Mouse (Mus musculus) forebrain, embryonic 12.5 days (tissue): Measurements from ENCODE around the gene Sap30l. TPM values are rescaled to one million over a fixed set of nuclear protein-coding genes. Genes with fewer than 3 reads are reported as not detected.
"Not testable (repeated sequence)": the region's sequence is repeated elsewhere in the genome, so short reads cannot be mapped to it uniquely, and the experiment has no call there.

Experiments used
- ATAC-seq: fragments of 200-750 bp; cut with Nextera tagmentation; 2 replicates; pipeline ENCODE4 v1.8.0; 2017; ENCODE audit warnings: moderate TSS enrichment; ENCODE audit not compliant: low FRiP score
- H3K27ac ChIP-seq: fragments of 300-500 bp; sonication (generic); 2 replicates; pipeline ENCODE4 v1.5.1; 2016; ENCODE audit warnings: mild to moderate bottlenecking
- H3K27me3 ChIP-seq: fragments of 300-500 bp; sonication (generic); 2 replicates; pipeline ENCODE4 v1.6.1; 2016; ENCODE audit warnings: mild to moderate bottlenecking
- H3K36me3 ChIP-seq: fragments of 300-500 bp; sonication (generic); replicated peaks from 2 replicates; pipeline ENCODE4 v1.6.1; 2016; ENCODE audit warnings: mild to moderate bottlenecking
- H3K4me1 ChIP-seq: fragments of 300-500 bp; sonication (generic); 2 replicates; pipeline ENCODE4 v1.6.1; 2016
- H3K4me2 ChIP-seq: fragments of 300-500 bp; sonication (generic); 2 replicates; pipeline ENCODE4 v1.6.1; 2016; ENCODE audit warnings: mild to moderate bottlenecking, moderate library complexity
- H3K4me3 ChIP-seq: fragments of 300-500 bp; sonication (generic); replicated peaks from 2 replicates; pipeline ENCODE4 v1.5.1; 2016; ENCODE audit warnings: mild to moderate bottlenecking
- H3K9ac ChIP-seq: fragments of 300-500 bp; sonication (generic); 2 replicates; pipeline ENCODE4 v1.6.1; 2016; ENCODE audit warnings: mild to moderate bottlenecking
- H3K9me3 ChIP-seq: fragments of 300-500 bp; sonication (generic); 2 replicates; pipeline ENCODE4 v1.6.1; 2016
- WGBS: fragments of 180-500 bp; shearing (Covaris S2); methylation state at CpG from one replicate; pipeline ENCODE4 v1.1.7; 2016; 5-methylcytosine and 5-hydroxymethylcytosine counted together
- polyA plus RNA-seq: library from polyadenylated mRNA; unstranded; fragments of >200 nt; fragmentation: Nextera tagmentation; extraction: Ambion mirVana; gene quantifications from 2 replicates; pipeline ENCODE4 v1.2.1, GENCODE M21; 2016

Sap30l gene
- polyA plus RNA-seq, 1 experiment from 2014 or later = 15.0 TPM

DNA sequence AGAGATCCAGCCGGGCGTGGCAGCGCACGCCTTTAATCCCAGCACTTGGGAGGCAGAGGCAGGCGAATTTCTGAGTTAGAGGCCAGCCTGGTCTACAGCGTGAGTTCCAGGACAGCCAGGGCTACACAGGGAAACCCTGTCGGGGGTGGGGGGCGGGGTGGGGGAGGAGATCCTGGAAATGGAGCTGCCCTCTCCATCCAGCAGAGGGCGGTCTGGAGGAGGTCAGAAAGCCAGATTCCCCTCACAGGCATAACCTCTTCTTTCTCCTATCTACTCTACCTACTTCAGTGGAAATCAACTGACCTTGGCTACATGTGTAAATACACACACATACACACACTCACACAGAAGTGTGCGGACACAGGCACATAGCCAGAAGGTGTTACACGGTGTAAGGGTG is 23.8 kb downstream of the Sap30l start:
- H3K4me2 ChIP-seq, H3K27ac ChIP-seq, H3K9ac ChIP-seq, H3K4me3 ChIP-seq, H3K36me3 ChIP-seq, H3K9me3 ChIP-seq, ATAC-seq: not testable (repeated sequence)
- 45% methylated on average over 11 of the region's 11 CpGs for WGBS
- Histone ChIP-seq H3K27me3 (peaks cover 62% of the 10 kb centered on the region), H3K4me1 (peaks cover 23% of the 10 kb centered on the region)

DNA sequence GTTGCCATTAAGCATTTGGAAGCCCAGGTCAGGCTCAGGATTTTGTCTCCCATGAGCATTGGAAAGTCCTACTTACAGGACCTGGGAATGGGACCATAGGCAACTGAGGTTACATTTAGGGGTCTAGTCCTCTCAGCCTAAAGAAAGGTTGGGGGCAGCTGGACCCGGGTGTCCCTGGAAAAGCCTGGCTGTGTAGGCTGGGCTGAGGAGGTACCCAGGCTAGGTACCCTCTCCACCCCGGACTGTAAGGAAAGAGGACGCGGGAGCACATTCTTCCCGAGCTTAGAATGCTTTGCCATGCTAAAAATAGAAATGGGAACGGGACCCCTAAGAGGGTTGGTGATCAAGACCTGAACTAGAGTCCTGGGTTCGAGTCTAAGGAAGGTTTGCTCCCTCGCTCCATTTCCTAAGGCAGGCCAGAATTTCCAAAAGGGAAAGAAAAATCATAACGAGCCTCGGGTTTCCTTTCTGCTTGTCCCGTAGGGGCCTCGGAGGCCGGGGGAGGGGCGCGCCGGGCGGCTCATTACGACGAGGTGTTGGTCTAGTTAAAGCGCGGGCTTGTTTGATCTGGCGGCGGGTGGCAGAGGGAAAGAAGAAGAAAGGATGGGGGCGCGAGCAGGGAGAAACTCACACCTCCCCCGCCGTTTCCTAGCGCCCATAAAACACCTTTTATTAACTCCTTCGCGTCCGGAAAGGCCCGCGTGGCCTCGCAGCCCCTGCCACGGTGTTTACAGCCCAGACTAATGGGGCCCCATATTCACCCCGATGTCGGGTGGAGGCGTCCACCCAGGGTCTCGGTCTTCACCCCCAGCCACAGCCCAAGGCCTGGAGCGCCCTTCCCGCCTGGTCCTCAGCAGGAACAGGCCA is 25.8 kb downstream of the Sap30l start:
- Histone ChIP-seq H3K27ac (no peak overlapping the region), H3K4me1 (peaks cover 23% of the 10 kb centered on the region), H3K36me3 (no peaks in the 10 kb centered on the region), H3K9ac (peak overlapping the region; percentile 33; the same call in 1 of the 2 replicates), H3K9me3 (no peaks in the 10 kb centered on the region), H3K4me3 (peak overlapping the region; percentile 33), H3K27me3 (peaks cover 82% of the 10 kb centered on the region), H3K4me2 (peak overlapping the region; percentile 58)
- WGBS = under 1% methylated on average over 41 of the region's 41 CpGs
- 0 out of 2 replicates have a peak, but pooled peaks have one; percentile 44 for ATAC-seq

DNA sequence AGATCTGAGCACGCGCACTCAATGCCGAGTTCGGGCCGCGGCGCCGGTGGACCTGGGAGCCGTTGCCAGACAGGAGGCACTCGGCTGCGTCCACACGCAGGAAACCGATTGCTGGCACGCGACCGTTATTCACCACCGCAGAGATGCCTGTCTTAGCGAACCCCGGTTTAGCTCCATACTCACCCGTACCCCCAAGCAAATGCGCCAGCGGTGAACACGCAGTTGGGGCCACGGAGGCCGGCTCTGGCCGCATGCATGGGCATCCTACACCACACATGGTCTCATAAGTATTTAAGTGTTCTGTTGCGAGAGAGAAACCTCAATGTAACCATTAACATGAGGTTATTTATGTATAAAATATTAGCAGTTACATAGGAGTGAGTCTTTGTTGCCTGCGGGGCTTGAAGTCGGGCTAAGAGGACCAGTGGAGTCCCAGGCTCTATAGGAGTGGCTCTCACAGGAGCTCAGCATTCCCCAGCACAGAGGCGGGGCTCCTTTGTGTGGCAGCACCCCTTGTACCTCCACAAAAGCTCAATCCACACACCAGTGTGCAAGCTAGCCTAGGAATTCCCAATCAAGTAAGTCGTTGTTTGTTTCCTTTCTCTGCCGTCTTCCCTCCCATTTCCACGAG is 26.6 kb downstream of the Sap30l start:
- Histone ChIP-seq H3K4me1 (peaks cover 26% of the 10 kb centered on the region), H3K9me3 (no peaks in the 10 kb centered on the region), H3K4me2 (peak overlapping the region; percentile 58), H3K9ac (peak overlapping the region; percentile 33; the same call in 1 of the 2 replicates), H3K4me3 (peak overlapping the region; percentile 33), H3K27me3 (peaks cover 90% of the 10 kb centered on the region), H3K27ac (no peak overlapping the region), H3K36me3 (no peaks in the 10 kb centered on the region)
- under 1% methylated on average over 33 of the region's 33 CpGs for WGBS
- ATAC-seq = 0 out of 2 replicates have a peak, but pooled peaks have one; percentile 30

DNA sequence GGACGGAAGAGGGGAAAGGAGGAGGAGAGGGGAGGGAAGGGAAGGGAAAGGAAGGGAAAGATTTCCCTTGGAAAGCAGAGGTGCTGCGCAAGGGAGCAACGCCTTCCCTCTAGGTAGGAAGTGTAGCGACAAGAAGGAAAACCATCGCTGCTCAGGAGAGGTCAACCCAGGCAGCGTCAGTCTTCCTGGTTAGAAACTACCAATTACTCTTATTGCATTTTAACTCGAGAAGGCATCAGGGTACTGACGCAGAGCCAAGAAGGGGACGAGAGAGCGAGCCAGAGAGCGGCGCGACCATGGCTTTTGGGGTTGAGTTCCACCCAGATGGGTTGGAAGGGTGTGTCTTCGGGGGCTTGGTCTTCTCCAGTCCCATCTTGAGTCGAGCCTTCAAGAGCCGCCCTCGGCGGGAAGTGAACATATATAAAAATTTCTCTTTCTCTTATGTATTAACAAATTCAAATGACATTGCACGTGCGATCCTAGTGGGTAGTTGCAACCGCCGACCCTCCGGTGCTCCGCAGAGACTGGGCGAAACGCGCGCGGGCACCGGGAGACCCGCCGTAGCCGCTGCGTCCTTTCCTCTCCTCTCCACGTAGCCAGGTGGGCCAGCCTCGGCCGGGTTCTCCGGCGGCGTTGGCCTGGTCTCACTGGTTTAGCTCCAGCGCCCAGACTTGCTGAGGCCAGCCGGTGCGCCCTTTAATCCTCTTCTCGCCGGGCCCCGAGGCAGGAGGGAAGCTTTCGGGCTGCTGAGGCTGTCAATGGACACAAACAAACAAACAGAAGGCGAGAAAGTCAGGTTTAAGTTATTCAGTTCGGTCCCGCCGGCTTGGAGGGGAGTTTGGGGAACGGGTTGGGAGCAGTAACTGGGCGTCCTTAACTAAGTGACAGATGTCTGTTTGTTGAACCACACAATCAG is 27.8 kb downstream of the Sap30l start:
- Histone ChIP-seq H3K27me3 (peaks cover 92% of the 10 kb centered on the region), H3K4me2 (peak overlapping the region; percentile 25; the same call in 1 of the 2 replicates), H3K4me1 (peaks cover 29% of the 10 kb centered on the region), H3K9me3 (no peaks in the 10 kb centered on the region), H3K4me3 (0 out of 2 replicates have a peak overlapping the region, but pooled peaks have one; percentile 13), H3K9ac (no peak overlapping the region), H3K27ac (no peak overlapping the region), H3K36me3 (no peaks in the 10 kb centered on the region)
- WGBS = 1% methylated on average over 53 of the region's 53 CpGs
- no peak for ATAC-seq

DNA sequence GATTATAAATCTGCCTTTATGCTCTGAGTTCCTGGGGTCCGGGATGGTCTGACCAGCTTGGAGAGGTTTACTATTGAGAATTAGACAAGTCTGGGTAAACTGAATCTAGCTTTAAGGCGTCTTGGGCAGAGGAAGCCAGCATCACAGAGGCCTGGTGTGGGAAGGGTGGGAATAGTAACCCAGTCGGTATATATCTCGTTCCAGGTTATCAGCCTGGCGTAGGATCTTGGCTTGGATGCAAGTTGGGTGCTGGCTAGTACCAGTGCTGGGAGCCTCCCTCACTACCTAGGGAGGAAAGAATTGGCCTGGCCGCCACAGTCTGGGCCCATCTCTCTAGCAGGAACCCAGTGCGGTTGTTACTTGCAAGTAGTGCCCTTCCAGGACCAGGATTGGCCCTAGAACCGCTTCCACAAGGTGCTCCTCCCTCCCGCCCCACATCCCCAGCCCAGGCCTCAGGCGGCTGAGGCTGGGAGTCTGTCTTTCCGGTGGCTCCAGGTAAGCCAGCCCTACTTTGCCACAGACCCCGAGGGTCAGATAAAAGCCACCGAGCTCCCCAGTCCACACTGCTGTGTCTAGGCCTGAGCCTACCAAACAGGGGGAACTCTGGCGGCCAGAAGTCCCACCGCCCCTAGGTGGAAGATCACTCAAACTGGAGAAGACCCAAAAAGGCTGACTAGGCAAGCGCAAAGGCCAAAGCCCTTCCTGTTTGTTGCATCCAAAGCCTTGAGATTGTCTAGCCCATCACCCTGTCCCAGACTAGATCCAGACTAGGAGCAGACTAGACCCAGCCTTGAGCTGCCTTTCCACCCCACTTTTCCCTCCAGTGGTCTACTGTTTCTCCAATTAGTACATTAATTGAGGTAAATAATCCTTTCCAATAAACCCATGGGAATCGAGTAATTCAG is 28.7 kb downstream of the Sap30l start:
- no peaks in the 10 kb centered on the region for H3K9me3 ChIP-seq
- no peak overlapping the region for H3K27ac ChIP-seq
- H3K4me1 ChIP-seq = peaks cover 29% of the 10 kb centered on the region
- WGBS = 7% methylated on average over 17 of the region's 17 CpGs
- no peak overlapping the region for H3K9ac ChIP-seq
- H3K4me2 ChIP-seq = no peak overlapping the region
- H3K27me3 ChIP-seq = peaks cover 94% of the 10 kb centered on the region
- no peak for ATAC-seq
- H3K4me3 ChIP-seq = no peak overlapping the region
- H3K36me3 ChIP-seq = no peaks in the 10 kb centered on the region

DNA sequence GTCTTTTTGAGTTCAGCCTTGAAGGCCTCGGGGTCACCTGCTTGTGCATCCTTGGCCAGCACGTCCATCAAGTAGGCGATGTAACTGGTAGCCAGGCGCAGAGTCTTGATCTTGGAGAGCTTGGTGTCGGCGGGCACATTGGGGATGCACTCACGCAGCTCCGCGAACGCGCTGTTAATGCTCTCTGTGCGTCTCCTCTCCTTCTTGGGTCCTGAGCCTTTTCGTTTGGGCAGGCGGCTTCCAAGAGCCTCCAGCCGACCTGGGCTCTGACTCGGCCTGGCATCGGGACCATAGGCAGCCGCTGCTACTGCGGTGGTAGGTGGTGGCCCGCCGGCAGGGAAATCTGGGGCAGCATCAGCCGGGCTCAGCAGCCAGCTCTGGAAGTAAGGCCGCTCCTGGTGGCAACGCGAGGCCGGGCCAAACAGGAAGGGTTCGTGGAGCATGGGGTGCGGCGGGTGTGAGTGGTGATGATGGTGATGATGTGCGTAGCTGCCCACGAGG is 29.9 kb downstream of the Sap30l start:
- H3K4me3 ChIP-seq = no peak overlapping the region; the same call in 1 of the 2 replicates
- peaks cover 29% of the 10 kb centered on the region for H3K4me1 ChIP-seq
- H3K4me2 ChIP-seq = no peak overlapping the region
- no peak overlapping the region for H3K27ac ChIP-seq
- H3K27me3 ChIP-seq = peaks cover 98% of the 10 kb centered on the region
- no peak overlapping the region for H3K9ac ChIP-seq
- H3K9me3 ChIP-seq = no peaks in the 10 kb centered on the region
- WGBS = 1% methylated on average over 31 of the region's 31 CpGs
- no peak for ATAC-seq
- H3K36me3 ChIP-seq = no peaks in the 10 kb centered on the region

DNA sequence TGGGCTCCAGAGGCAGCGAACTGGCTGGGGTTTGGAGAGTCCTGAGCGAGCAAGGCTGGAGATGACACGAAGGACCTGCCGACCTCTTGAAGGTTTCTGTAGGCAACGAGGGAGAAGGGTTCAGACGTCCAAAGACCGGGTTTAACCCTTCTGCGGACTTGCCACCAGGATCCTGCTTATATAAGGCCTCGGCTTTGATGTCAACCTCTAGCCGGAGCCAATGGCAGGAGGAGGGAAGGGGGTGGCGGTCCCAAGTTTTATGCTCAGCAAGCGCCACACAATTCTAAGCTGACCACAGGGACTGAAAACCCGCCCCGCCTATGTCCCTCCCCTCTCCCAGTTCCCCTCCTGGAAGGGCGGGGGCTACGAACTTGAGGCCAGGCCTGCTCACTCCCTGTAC is 30.4 kb downstream of the Sap30l start:
- ATAC-seq = no peak
- 2% methylated on average over 16 of the region's 16 CpGs for WGBS
- H3K9me3 ChIP-seq = no peaks in the 10 kb centered on the region
- no peak overlapping the region for H3K4me2 ChIP-seq
- H3K9ac ChIP-seq = no peak overlapping the region
- H3K4me3 ChIP-seq = no peak overlapping the region
- peaks cover 98% of the 10 kb centered on the region for H3K27me3 ChIP-seq
- H3K4me1 ChIP-seq = peaks cover 29% of the 10 kb centered on the region
- no peak overlapping the region for H3K27ac ChIP-seq
- H3K36me3 ChIP-seq = no peaks in the 10 kb centered on the region

DNA sequence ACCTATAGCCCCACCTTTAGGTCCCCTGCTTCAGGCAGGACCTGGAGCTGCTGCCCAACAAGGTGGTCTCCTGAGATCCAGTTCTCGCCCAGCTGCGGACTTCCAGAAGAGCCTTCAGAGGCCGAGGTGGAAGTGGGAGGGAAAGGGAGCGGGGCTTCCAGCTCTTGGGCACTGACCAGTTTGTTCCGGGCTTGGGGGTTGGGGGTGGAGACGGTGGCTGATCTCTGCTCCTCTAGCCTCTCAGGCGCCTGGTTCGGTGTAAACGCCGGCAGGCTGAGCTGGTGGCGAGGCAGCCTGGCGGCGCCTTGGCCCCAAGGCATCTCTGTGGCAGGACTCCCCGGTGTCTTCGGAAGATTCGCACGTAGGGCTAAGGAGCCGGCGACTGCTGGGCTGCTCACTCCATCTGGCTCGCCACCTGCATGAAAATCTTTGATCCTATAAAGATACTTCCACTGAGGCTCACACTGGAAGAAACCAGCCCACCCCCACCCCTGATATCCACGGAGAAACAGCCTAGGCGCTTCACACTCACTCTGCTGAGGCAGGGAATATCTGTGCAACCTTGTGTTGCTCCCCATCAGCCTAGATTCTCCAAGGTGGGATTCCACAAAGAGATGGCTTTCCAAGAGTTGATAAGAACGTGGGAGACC is 31.2 kb downstream of the Sap30l start, which contains the start of gene Hand1:
TSS of gene Hand1 (minus strand) at position 267 of the 650 bp plus-strand sequence.
- H3K9ac ChIP-seq = no peak within 1 kb of the TSS
- no peak within 1 kb of the TSS for H3K4me3 ChIP-seq
- H3K9me3 ChIP-seq = no peaks in the 10 kb centered on the region
- no peaks in the 10 kb centered on the region for H3K36me3 ChIP-seq
- H3K4me2 ChIP-seq = no peak within 1 kb of the TSS
- 2% methylated on average over 23 of the region's 23 CpGs for WGBS
- H3K27me3 ChIP-seq = peaks cover 98% of the 10 kb centered on the region
- no peak for ATAC-seq
- no peak within 1 kb of the TSS for H3K27ac ChIP-seq
- peaks cover 26% of the 10 kb centered on the region for H3K4me1 ChIP-seq

DNA sequence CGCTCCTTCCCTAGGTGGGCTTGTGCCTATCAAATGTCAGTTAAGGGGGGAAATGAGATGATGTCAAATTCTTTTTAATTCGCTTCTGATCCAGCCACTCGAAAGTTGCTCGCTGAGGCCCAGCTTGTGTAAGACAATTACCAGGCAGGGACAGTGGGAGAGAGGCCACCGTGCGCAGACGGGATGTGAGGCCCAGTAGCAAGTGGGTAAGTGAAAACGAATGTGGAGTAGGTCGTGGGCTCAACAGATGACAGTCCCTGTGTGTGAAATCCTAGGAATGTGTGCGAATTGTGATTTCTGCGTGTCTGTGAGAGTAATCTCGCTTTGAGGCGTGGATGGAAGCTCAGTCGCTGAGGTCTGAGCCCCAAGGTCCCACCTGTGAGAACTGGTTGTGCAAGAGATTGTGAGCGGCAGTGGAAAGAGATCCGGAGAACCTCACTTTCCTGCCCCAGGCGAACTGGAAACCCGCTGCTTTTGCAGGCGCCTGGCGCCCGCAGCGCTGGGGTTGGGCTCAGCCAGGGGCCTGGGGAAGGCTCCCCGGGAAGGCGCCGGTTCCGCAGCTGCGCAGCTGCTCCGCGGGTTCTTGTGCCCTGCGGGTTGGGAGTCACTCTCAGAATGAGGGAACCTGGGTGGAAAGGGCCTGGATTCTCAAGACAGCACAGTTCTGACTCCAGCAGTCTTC is 32.0 kb downstream of the Sap30l start:
- H3K4me3 ChIP-seq = no peak overlapping the region
- H3K36me3 ChIP-seq = no peaks in the 10 kb centered on the region
- 1% methylated on average over 30 of the region's 30 CpGs for WGBS
- H3K4me1 ChIP-seq = peaks cover 19% of the 10 kb centered on the region
- no peaks in the 10 kb centered on the region for H3K9me3 ChIP-seq
- H3K27me3 ChIP-seq = peaks cover 98% of the 10 kb centered on the region
- no peak overlapping the region for H3K4me2 ChIP-seq
- H3K27ac ChIP-seq = no peak overlapping the region
- no peak overlapping the region for H3K9ac ChIP-seq
- no peak for ATAC-seq

DNA sequence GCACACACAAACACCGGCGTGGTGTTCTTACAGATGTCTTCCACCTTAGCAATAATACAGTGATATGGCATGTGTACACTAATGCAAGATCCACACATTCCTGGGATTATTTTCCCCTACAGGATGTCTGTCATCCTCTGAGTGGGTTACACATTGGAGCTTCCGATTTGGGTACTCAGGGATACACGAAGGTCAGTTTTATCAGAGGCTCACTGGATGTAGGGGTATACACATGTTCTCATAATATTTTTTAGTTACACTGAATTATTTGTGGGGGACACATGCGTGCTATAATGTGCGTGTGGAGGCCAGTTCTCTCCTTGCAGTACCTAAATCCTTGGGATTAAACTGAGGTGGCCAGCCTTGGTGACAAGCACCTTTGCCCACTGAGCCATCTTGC is 32.6 kb downstream of the Sap30l start:
- no peak for ATAC-seq
- H3K27me3 ChIP-seq = peaks cover 98% of the 10 kb centered on the region
- no peak overlapping the region for H3K4me2 ChIP-seq
- no peak overlapping the region for H3K9ac ChIP-seq
- peaks cover 14% of the 10 kb centered on the region for H3K4me1 ChIP-seq
- H3K36me3 ChIP-seq = no peaks in the 10 kb centered on the region
- H3K27ac ChIP-seq = no peak overlapping the region
- WGBS = 8% methylated on average over 6 of the region's 6 CpGs
- no peak overlapping the region for H3K4me3 ChIP-seq
- no peaks in the 10 kb centered on the region for H3K9me3 ChIP-seq
